Mouse (Mus musculus) gastrocnemius, postnatal 25 days (tissue): ENCODE results near the gene Cct6b. TPM values are rescaled to one million over a fixed set of nuclear protein-coding genes. Genes with fewer than 3 reads are reported as not detected.

Experiments used
- DNase-seq: peaks from one replicate; pipeline ENCODE4 v3.0.0; 2022
- long read RNA-seq, 2 experiments: library from polyadenylated mRNA; stranded (forward); transcript quantifications; one replicate each; pipeline ENCODE4 v2.0.0; 2021
- total RNA-seq, 2 experiments: library from RNA; stranded (reverse); gene quantifications; 1 replicate in 1 of 2; 2 replicates in 1 of 2; pipeline ENCODE4 v1.2.3; 2021

Gene Cct6b
- total RNA-seq = under 1 TPM in 1 of 2 experiments, not detected in 1; 0.15 TPM
- long read RNA-seq, experiment 1, partial matches to known transcripts = 1 of 1 reads
- long read RNA-seq, experiment 1, other reads (novel, unspliced or antisense) = 0 of 1 reads
- long read RNA-seq, experiment 2 = 0 reads

DNA sequence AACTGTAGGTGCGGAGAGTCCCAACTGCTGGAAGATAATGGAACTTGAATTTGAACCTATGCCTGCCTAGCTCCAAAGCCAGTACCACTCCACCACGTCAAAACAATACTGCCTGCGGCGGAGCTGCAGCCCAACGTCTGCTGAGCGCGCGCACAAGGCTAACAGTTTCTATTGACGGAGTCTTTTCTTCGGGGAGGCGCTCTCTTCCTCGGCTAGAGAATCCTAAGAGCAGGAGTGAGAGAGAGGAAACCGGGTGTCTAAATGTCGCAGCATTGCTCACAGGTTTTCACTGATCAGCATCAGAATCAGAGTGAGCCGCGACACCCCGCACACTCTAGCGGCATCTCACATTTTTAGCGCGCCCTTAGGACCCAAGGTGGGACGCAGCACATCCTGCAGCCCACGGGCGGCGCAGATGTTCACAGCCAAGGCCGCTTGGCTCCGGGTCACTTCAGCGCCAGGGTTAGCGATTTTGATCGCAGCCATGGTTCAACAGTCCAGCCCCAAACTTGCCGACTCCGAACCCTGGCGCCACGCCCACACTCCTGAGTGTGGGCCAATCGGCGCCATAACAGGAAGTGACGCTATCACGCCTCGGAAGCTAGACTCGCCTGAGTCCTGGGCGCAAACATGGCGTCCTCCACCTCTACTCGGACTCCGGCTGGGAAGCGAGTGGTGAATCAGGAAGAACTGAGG, at the start of gene Cct6b, which contains the start of gene Zfp830:
Cct6b (minus strand) TSS at position 580 of the 696 bp plus-strand sequence.
Zfp830 (plus strand) TSS at position 604 of the 696 bp plus-strand sequence.
- DNase-seq = peak; percentile 87

DNA sequence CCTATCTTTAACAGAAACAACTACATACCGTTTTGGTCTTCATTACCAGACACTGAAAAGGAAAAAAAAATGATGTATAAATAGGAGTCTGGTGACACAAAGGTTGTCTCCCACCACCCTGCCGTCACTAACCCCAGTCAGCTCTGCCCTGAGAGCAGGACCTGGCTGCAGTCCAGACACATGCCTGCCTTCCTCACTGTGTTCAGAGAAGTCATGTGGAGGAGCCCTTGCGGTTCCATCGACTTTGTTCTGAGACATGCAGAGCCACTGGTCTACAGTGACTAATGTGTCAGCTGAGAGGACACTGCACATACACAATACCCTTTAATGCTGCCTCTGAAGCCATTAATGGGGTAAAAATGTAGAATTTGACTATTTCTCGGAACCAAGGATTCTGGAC, 44.4 kb upstream of the Cct6b start:
- no peak for DNase-seq

DNA sequence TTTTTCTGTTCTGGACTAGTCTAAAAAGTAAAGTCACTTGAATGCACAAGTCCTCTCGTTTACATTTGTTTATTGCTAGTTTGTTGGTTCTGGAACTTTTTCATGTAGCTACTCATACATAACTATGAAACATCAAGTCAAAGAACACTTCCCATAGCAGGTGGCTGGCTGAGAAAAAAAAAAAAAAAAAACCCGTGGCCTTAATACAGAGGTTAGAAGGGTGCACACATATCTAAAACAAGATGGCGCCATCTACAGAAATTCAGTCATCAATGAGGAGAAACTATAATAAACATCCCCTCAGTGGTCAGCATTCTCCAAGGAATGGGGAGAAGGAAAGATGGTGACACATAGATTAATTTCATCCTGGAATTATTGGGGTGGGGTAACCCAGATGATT, 43.2 kb upstream of the Cct6b start:
- DNase-seq = no peak

DNA sequence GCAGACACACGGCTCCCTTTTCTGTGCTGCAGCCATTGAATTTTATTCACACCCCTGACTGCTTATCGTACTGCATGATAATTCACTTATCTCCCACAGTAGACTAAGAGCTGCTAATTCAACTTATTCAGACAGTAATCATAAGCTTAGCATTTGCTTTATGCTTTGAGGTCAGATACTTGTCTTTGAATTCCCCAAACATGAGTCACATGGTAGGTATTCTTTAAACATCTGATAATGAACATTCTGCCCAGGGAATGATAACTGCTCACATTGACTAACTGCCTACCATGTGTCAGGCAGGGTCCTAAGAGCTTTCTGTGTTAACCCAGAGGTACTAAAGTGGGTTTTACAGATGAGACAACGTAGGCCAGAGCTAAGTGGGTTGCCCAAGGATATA, 42.5 kb upstream of the Cct6b start:
- DNase-seq = no peak

DNA sequence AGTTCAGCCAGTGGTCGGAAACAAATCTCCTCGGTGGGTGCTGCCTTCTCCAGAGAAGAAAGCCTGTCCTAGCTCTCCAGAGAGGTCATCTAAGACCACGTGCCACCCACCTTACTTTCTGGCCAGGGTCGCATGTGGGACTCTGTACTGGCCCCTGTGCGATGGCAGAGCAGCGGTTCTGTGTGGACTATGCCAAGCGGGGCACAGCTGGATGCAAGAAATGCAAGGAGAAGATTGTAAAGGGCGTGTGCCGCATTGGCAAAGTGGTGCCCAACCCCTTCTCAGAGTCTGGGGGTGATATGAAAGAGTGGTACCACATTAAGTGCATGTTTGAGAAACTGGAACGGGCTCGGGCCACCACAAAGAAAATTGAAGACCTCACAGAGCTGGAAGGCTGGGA, 19.3 kb upstream of the Cct6b start:
- no peak for DNase-seq

DNA sequence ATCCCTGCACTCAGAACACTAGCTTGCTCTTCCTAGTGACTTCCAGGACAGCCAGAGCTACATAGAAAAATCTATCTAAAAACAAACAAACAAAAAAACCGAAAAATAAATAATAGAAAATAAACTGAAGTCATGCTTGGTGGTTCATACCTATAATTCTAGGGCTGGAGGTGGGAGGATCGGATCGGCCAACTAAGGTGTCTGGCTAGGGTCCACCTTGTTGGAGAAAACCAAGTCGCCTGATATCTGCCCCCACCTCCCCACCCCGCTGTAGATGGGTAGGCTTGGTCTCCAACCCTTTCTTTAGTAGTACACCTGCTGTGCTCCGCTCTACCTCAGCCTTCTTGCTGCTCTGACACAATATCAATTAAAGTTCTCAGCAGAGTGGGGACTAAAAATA, 18.1 kb upstream of the Cct6b start:
- no peak for DNase-seq

DNA sequence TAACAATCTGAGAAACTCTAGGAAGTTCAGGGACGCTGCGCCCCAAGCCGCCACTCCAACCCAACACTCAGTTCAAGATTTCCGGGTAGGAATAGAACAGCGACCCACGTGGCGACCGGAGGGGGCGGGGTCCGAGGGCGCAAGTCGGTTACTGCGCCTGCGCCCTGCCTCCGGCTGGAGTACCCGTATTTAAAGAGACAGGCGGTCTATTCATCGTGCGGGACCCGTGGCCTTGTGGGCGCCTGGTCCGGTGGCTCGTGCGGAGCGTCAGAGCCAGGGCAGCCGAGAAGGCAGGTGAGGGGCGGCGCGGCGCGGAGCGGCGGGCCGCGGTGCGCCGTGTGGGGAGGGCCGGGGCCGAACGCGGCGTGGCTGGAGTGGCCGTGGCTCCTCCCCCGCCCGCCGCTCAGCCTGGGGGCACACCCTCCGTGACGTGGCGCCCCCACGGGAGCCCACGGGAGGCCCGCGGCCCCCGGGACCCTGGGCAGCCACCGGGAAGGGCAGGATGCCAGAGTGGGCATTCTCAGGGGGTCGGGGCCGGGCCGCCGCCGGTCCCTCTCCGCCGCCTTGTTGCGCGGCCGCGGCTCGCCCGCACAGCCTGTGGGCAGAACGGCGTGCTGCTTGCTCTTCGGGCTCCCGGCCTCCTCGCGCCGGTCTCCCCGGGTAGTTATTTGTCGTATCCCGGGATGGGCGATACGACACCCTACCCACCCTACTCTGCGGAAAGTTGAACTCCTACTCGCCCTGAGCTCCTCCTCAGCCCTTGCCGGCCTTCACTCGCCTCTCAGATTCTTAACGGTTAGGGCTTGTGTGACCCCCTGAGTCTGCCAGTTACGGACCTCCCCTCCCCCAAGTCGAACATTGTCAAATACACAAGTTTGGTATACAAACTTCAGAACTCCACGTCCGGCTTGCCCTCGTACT, 17.1 kb upstream of the Cct6b start, which contains the start of gene Lig3:
Lig3 (plus strand) TSS at position 126 of the 921 bp plus-strand sequence.
- DNase-seq = peak; percentile 93

DNA sequence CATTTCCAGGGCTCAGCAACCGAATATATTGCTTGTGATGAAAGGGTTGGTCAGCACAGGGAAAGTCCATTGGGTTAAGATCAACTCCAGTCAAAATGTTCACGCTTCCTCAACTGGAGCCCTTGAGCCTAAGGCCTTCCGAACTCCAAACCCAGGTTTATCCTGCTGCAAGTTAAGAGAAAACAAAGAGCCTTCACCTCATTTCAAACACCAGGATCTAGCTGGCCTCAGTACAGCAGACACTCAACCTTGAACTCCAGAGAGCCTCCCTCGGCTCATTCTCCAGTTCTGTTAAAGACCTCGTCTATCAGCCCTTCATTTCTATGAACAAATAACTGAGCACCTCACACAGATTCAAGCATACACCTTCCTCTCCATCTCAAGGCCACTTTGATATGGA, 16.0 kb upstream of the Cct6b start:
- DNase-seq = no peak

DNA sequence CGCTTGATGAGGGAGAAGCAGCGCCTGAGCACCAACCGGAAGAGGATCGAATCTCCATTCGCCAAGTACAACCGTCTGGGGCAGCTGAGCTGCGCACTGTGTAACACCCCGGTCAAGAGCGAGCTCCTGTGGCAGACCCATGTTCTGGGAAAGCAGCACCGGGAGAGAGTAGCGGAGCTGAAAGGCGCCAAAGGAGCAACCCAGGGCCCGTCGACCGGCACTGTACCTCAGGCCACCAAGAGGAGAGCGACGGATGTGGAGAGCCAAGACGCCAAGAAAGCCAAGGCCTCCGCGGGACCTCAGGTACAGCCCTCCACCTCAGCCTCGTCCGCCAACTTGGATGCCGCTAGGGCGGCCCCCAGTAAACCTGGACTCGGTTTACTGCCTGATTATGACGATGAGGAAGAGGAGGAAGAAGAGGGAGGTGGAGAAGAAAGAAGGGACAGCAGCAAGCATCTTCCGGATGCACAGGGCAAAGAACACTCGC, 360 bp upstream of the Cct6b start:
- no peak for DNase-seq

DNA sequence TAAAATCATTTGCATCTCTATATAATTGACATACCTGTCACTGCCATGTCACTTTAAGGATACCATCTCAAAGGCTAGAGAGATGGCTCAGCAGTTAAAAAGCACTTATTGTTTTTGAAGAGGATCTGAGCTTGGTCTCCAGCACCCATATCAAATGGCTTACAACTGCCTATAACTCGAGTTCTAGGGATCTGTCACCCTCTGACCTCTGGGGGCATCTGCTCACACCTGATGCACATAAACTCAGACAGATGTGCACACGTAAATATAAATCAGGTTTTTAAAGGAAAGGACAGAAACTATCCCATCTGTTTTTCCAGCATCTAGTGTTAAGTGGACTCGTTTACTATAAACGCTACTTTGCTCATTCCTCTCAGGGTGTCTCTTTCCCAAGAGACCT, 860 bp downstream of the Cct6b start:
- no peak for DNase-seq

DNA sequence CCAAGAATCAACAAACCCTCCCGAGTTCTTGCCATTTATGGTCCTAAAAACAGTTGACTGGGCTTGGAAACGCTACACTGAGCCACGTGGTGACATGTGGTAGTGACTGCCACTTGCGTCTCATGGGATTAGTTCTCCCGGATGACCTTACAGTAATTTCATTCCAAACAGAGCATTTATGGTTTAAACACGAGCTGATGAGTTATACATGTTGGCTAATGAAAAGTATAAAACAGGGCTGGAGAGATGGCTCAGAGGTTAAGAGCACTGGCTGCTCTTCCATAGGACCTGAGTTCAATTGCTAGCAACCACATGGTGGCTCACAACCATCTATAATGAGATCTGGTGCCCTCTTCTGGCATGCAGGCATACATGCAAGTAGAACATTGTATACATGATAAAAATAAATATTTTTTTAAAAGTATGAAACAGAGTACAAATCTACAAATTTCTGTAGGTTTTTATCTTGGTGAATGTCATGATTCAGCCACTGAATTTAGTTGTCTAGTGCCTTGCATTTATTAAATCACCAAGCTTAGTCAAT, 1.8 kb downstream of the Cct6b start:
- no peak for DNase-seq

DNA sequence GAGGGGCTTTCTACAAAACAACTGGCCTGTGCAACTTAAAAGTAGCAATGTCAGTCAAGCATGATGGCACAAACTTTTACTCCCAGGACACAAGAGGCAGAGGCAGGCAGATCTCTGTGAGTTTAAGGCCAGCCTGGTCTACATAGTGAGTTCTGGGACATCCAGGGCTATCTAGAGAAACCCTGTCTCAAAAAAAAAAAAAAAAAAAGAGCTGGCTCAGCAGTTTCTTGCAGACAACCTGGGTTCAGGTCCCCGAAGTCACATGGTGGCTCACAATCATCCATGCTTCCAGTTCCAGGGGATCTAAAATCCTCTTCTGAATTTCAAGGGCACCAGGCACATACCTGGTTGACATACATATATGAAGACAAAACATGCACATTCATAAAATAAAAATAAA, 8.2 kb downstream of the Cct6b start:
- DNase-seq = no peak

DNA sequence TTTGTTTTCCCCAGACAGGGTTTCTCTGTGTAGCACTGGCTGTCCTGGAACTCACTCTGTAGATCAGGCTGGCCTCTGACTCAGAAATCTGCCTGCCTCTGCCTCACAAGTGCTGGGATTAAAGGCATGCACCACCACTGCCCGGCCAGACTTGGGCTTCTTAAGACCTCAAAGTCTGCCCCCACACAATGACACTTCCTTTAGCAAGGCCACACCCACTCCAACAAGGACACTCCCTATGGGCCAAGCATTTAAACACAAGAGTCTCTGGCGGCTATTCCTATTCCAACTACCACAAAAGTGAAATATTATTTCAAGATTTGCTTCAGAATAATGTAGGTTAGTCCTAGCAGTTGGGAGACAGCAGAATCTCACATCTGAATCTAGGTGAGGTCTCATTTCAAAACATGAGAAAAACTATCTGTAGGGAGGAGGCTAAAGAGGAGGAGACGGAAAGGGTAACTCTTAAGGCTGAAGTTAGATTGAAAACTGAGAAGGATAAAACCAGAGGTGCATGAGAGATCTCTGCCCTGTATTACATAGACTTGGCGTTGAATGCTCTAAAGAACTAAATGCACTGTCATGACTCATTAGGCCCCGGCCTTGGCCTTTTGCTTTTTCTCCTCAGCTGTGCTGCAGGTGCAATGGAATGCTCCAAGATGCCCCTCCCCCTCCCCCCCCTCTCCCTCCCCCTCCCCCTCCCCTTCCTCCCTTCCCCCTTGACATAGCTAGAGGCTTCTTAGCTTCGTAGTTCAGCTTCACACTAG, 11.6 kb downstream of the Cct6b start:
- no peak for DNase-seq

DNA sequence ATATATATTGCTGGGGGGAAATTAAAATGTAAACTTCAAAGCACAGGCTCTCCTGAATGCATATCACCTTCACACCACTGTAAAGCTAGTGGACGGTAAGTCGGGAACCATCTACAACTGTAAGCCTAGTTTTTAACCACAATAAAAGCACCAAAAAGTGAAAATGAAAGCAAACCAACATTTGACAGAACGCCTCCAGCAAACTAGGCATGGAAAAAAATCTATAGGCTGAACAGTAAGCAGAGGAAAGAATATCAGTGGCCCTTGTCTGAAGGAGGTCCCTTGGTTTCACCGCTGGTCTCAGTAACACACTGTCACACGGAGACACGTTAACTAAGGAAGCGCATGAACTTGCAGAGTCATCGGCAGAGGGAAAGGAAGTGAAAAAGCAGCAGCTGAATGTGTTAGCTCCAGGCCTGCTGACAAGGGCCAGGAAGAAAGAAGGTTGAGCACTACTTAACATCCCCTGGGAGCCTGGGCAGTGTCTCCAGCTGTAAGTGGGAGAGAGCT, 17.2 kb downstream of the Cct6b start:
- DNase-seq = peak; percentile 10

DNA sequence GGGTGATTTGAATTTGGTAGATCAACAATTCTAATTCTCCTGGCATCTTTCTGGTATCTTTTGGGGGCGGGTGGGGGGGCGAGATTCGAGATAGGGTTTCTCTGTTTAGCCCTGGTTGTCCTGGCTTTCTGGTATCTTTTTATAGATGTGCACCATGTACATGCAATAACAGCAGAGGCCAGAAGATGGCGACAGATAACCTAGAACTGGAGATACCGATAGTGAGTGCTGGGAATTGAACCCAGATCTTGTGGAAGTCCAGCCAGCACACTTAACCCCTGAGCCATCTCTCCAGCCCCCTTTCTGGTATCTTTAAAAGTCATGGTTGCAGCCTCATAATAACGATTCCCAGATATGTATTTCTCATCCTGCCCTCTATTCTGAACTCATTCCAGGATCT, 18.0 kb downstream of the Cct6b start:
- DNase-seq = no peak

DNA sequence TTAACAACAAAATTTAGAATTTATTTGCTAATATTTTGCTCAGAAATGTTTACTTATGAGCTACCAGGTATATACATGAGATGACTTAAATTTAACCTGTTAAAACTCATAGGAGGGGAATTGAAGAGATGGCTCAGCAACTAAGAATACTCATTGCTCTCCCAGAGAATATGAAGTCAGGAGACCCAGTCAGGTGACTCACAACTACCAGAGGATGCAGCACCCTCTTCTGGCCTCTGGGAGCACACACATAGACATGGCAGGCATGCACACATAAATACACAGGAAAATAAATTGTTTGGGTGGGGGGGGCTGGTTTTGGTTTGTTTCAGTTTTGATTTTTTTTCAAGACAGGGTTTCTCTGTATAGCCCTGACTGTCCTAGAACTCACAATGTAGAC, 25.1 kb downstream of the Cct6b start:
- DNase-seq = no peak

DNA sequence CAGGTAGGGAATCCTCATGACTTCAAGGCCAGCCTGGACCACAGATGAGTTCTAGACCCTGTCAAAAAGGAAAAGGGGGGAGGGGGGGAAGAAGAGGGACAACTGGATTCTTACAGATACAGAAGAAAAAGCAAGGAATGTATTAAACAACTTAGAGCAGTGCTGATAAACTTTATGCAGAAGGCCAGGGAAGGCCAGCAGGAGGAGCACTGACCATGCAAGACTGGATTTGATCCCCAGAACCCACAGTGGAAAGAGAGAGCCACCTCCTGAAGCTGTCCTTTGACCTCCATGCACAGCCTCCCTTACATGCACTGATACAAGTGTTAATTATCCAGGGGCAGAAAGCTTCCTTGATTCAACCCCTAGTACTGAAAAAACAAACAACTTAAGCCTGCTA, 29.9 kb downstream of the Cct6b start:
- no peak for DNase-seq

DNA sequence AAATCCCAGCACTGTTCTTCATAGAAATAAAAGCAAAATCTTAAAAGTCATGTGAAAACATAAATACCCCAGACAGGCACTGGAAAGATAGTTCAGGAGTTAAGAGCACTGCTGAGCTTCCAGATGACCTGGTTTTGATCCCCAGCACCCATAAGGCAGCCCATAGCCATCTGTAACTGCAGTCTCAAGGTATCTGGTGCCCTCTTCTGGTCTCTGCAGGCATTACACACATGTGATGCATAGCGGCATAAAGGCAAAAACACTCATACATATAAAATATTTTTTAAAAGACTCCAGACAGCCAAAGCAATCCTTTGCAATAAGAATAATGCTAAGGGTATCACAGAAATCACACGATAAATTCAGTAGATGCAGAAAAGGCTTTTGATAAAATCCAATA, 37.3 kb downstream of the Cct6b start:
- no peak for DNase-seq

DNA sequence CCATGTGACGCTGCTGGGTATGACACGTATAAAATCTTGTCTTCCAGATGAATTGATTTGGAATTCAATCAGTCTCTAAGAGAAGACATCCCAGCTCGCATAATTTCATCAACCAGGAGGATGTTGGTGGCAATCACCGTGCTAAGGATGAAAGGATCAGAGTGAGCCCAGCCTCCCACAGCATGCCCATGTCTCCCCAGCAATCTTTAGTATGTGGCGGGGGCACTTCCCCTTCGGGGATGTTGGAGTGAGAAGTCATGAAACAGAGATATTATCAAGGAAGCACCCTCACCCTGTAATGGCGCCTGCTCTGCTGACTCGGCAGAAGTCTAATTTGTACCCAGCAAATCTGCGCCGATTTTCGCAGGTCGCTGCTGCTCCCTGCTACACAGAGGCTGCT, 44.8 kb downstream of the Cct6b start:
- no peak for DNase-seq

DNA sequence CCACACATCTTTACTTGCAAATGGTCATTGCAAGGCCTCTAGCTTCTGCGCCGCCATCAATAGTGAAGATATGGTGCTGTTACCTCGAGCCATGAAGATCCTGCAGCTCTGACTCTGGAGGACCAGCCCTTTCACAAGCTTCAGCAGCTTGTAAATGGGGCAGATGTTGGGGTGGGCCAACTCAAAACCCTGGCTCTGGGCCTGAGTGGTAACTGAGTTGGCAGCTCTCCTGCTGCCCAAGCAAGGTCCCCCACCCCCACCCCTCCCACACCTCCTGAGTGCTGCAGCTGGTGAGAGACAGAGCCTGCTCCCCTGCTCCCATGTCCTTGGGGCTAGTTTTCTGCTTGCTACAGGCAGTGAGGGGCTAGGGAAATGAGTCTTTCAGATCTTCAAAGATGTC, 51.4 kb downstream of the Cct6b start:
- DNase-seq = no peak

DNA sequence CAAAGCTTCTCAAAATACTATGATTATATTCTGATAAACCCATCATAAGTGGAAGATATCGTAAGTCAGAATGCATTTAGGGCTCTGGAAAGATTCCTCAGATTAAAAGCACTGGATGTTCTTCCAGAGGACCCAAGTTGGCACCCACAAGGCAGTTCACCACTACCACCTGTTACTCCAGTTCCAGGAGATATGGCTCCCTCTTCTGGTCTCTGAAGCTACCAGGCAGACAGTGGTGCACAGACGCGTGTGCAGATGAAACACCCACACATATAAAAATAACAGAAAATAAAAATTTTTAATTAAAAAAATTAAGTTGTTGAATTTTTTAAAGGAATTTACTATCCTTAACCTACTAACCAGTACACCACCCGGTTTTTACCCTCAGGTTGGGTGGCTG, 55.2 kb downstream of the Cct6b start:
- DNase-seq = no peak

DNA sequence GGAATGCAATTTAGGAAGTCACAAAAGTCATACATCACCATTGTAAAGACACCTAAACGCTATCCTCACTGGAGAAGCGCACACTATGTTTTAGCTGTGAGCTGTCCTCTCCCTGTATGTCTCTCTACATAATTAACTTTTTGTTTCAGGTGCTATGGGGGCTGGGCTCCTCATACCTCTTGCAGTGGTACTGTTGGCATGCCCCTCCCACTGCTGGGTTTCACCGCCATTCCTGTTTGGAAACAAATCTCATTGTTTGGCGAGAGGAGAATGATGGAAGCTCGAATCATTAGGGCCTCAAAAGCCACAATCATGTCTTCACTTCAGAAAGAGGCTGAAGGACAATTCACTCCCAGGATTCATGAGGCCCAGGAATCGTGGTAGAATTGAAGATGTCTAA, 59.0 kb downstream of the Cct6b start:
- DNase-seq = no peak
